Mouse (Mus musculus): Measurements from ENCODE around the gene Kirrel2.

GRCm38 (mm10) chr7:30440697-30441096 is 16.8 kb downstream of the Kirrel2 start:
- TF ChIP-seq CTCF (IDR thresholded peaks at IDR 0.05; ENCODE audit: extremely low read depth, insufficient read depth, insufficient read length, insufficient replicate concordance) (peak; percentile 86), POLR2A (IDR thresholded peaks at IDR 0.05; ENCODE audit: low read depth, low read length) (no peak)
